Mouse (Mus musculus): ENCODE measurements at regions not wholly inside any gene's neighbourhood (a gene's known extent, or its start where the extent isn't known, plus 50 kb on each side); places are given as distances from the start of the nearest gene placed in this dataset.

GRCm38 (mm10) chr12:29141132-29141531 is 387.1 kb upstream of the Myt1l start:
- H3K79me2 ChIP-seq (ENCODE audit: control insufficient read depth, insufficient read depth) = no peaks in the 10 kb centered on the region
- no peak overlapping the region for H3K4me2 ChIP-seq (ENCODE audit: low read depth)
- H3K36me3 ChIP-seq (ENCODE audit: control insufficient read depth, insufficient read depth) = no peaks in the 10 kb centered on the region
- no peak for TF ChIP-seq POLR2A (IDR thresholded peaks at IDR 0.05; ENCODE audit: insufficient read length, low read depth)
- peak in 1 of 3 experiments; percentile 4 for TF ChIP-seq MYOG (IDR thresholded peaks at IDR 0.05; ENCODE audit: control insufficient read depth in 1 of 3, insufficient read depth in 1 of 3, insufficient read length in 2 of 3, low read depth in 2 of 3)
- no peak for TF ChIP-seq REST (IDR thresholded peaks at IDR 0.05; ENCODE audit: insufficient read depth, insufficient read length)
- TF ChIP-seq MYOD1 (IDR thresholded peaks at IDR 0.05; ENCODE audit: control insufficient read depth in 1 of 3, insufficient read length in 2 of 3, low read depth in 2 of 3) = peak in 1 of 3 experiments; percentile 25
- no peak for TF ChIP-seq CEBPB (IDR thresholded peaks at IDR 0.05; ENCODE audit: insufficient read depth, poor library complexity, severe bottlenecking)
- no peak for TF ChIP-seq MAX (IDR thresholded peaks at IDR 0.05; ENCODE audit: low read depth)
- TF ChIP-seq E2F4 (IDR thresholded peaks at IDR 0.05; ENCODE audit: insufficient read depth) = no peak
- TF ChIP-seq POLR2AphosphoS2 (IDR thresholded peaks at IDR 0.05; ENCODE audit: insufficient read length, low read depth) = no peak
- TF ChIP-seq USF1 (IDR thresholded peaks at IDR 0.05; ENCODE audit: low read depth) = no peak
- H3ac ChIP-seq (ENCODE audit: control insufficient read depth, insufficient read length) = no peak overlapping the region
- no peak overlapping the region for H3K4me3 ChIP-seq
- no peaks in the 10 kb centered on the region for H3K27me3 ChIP-seq (ENCODE audit: control insufficient read depth, insufficient read depth, insufficient read length)

- Histone ChIP-seq H3K79me2 (ENCODE audit: control insufficient read depth, insufficient read depth) (no peaks in the 10 kb centered on the region), H3ac (ENCODE audit: control insufficient read depth, insufficient read length) (no peak overlapping the region), H3K4me3 (no peak overlapping the region), H3K27me3 (ENCODE audit: control insufficient read depth, insufficient read depth, insufficient read length) (no peaks in the 10 kb centered on the region), H3K36me3 (ENCODE audit: control insufficient read depth, insufficient read depth) (no peaks in the 10 kb centered on the region), H3K4me2 (ENCODE audit: low read depth) (no peak overlapping the region)
- TF ChIP-seq USF1 (IDR thresholded peaks at IDR 0.05; ENCODE audit: low read depth) = no peak
- TF ChIP-seq TCF3 (IDR thresholded peaks at IDR 0.05; ENCODE audit: insufficient read length, low read depth) = no peak
- no peak for TF ChIP-seq SRF (IDR thresholded peaks at IDR 0.05; ENCODE audit: control insufficient read depth, insufficient read length, low read depth)
- TF ChIP-seq POLR2AphosphoS2 (IDR thresholded peaks at IDR 0.05; ENCODE audit: insufficient read length, low read depth) = no peak
- no peak for TF ChIP-seq MYOG (IDR thresholded peaks at IDR 0.05; ENCODE audit: control insufficient read depth in 1 of 3, insufficient read depth in 1 of 3, insufficient read length in 2 of 3, low read depth in 2 of 3)
- no peak for TF ChIP-seq MYOD1 (IDR thresholded peaks at IDR 0.05; ENCODE audit: control insufficient read depth in 1 of 3, insufficient read length in 2 of 3, low read depth in 2 of 3)
- TF ChIP-seq CEBPB (IDR thresholded peaks at IDR 0.05; ENCODE audit: insufficient read depth, poor library complexity, severe bottlenecking) = no peak
- no peak for TF ChIP-seq MAX (IDR thresholded peaks at IDR 0.05; ENCODE audit: low read depth)
- no peak for TF ChIP-seq TCF12 (IDR thresholded peaks at IDR 0.05; ENCODE audit: insufficient read depth, poor library complexity, severe bottlenecking)
- TF ChIP-seq REST (IDR thresholded peaks at IDR 0.05; ENCODE audit: insufficient read depth, insufficient read length) = no peak
- no peak for TF ChIP-seq POLR2A (IDR thresholded peaks at IDR 0.05; ENCODE audit: insufficient read length, low read depth)
- no peak for TF ChIP-seq E2F4 (IDR thresholded peaks at IDR 0.05; ENCODE audit: insufficient read depth)
These were observed 386.3 kb upstream of the Myt1l start for GRCm38 (mm10) chr12:29141855-29142254.

DNA sequence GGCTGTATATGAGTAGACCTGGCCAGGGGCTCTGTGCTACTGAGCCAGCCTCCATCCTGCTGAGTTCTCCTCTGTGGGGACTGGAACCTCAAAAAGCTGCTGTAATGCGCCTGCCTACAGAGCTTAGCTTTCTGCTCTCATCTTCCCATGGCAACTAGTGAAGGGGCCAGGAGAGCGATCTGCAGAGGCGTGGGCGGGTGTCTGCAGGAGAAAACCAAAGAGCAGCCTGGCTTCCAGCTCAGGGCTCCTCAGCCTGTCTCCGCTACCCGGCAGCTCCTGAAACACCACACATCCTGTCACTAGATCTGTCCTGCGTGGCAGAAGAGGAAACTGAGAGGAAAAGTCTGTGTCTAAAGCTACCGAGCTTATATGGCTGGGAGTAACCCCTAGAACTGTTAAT is 384.9 kb upstream of the Myt1l start:
- Histone ChIP-seq H3K27me3 (ENCODE audit: control insufficient read depth, insufficient read depth, insufficient read length) (no peaks in the 10 kb centered on the region), H3ac (ENCODE audit: control insufficient read depth, insufficient read length) (no peak overlapping the region), H3K4me2 (ENCODE audit: low read depth) (no peak overlapping the region), H3K79me2 (ENCODE audit: control insufficient read depth, insufficient read depth) (no peaks in the 10 kb centered on the region), H3K36me3 (ENCODE audit: control insufficient read depth, insufficient read depth) (no peaks in the 10 kb centered on the region), H3K4me3 (no peak overlapping the region)
- no peak for TF ChIP-seq REST (IDR thresholded peaks at IDR 0.05; ENCODE audit: insufficient read depth, insufficient read length)
- TF ChIP-seq E2F4 (IDR thresholded peaks at IDR 0.05; ENCODE audit: insufficient read depth) = no peak
- no peak for TF ChIP-seq CEBPB (IDR thresholded peaks at IDR 0.05; ENCODE audit: insufficient read depth, poor library complexity, severe bottlenecking)
- no peak for TF ChIP-seq TCF12 (IDR thresholded peaks at IDR 0.05; ENCODE audit: insufficient read depth, poor library complexity, severe bottlenecking)
- no peak for TF ChIP-seq POLR2A (IDR thresholded peaks at IDR 0.05; ENCODE audit: insufficient read length, low read depth)
- no peak for TF ChIP-seq SRF (IDR thresholded peaks at IDR 0.05; ENCODE audit: control insufficient read depth, insufficient read length, low read depth)
- no peak for TF ChIP-seq MYOD1 (IDR thresholded peaks at IDR 0.05; ENCODE audit: control insufficient read depth in 1 of 3, insufficient read length in 2 of 3, low read depth in 2 of 3)
- TF ChIP-seq POLR2AphosphoS2 (IDR thresholded peaks at IDR 0.05; ENCODE audit: insufficient read length, low read depth) = no peak
- no peak for TF ChIP-seq MYOG (IDR thresholded peaks at IDR 0.05; ENCODE audit: control insufficient read depth in 1 of 3, insufficient read depth in 1 of 3, insufficient read length in 2 of 3, low read depth in 2 of 3)
- TF ChIP-seq MAX (IDR thresholded peaks at IDR 0.05; ENCODE audit: low read depth) = no peak

GRCm38 (mm10) chr12:29160920-29161319 is 367.3 kb upstream of the Myt1l start:
- no peaks in the 10 kb centered on the region for H3K27me3 ChIP-seq (ENCODE audit: control insufficient read depth, insufficient read depth, insufficient read length)
- TF ChIP-seq E2F4 (IDR thresholded peaks at IDR 0.05; ENCODE audit: insufficient read depth) = no peak
- no peak for TF ChIP-seq POLR2AphosphoS2 (IDR thresholded peaks at IDR 0.05; ENCODE audit: insufficient read length, low read depth)
- no peak for TF ChIP-seq SRF (IDR thresholded peaks at IDR 0.05; ENCODE audit: control insufficient read depth, insufficient read length, low read depth)
- TF ChIP-seq TCF3 (IDR thresholded peaks at IDR 0.05; ENCODE audit: insufficient read length, low read depth) = no peak
- no peak for TF ChIP-seq MYOG (IDR thresholded peaks at IDR 0.05; ENCODE audit: control insufficient read depth in 1 of 3, insufficient read depth in 1 of 3, insufficient read length in 2 of 3, low read depth in 2 of 3)
- TF ChIP-seq CEBPB (IDR thresholded peaks at IDR 0.05; ENCODE audit: insufficient read depth, poor library complexity, severe bottlenecking) = no peak
- TF ChIP-seq MYOD1 (IDR thresholded peaks at IDR 0.05; ENCODE audit: control insufficient read depth in 1 of 3, insufficient read length in 2 of 3, low read depth in 2 of 3) = no peak
- no peak for TF ChIP-seq TCF12 (IDR thresholded peaks at IDR 0.05; ENCODE audit: insufficient read depth, poor library complexity, severe bottlenecking)
- TF ChIP-seq MAX (IDR thresholded peaks at IDR 0.05; ENCODE audit: low read depth) = no peak
- no peak for TF ChIP-seq USF1 (IDR thresholded peaks at IDR 0.05; ENCODE audit: low read depth)
- no peak for TF ChIP-seq POLR2A (IDR thresholded peaks at IDR 0.05; ENCODE audit: insufficient read length, low read depth)
- TF ChIP-seq REST (IDR thresholded peaks at IDR 0.05; ENCODE audit: insufficient read depth, insufficient read length) = no peak
- H3K36me3 ChIP-seq (ENCODE audit: control insufficient read depth, insufficient read depth) = no peaks in the 10 kb centered on the region
- H3K79me2 ChIP-seq (ENCODE audit: control insufficient read depth, insufficient read depth) = no peaks in the 10 kb centered on the region
- H3K4me3 ChIP-seq = no peak overlapping the region
- no peak overlapping the region for H3K4me2 ChIP-seq (ENCODE audit: low read depth)
- H3ac ChIP-seq (ENCODE audit: control insufficient read depth, insufficient read length) = no peak overlapping the region
